In genomic region chr2:11320241-11320640, GRCm38 (mm10) we compare ENCODE assay signal across 8 mouse cellular contexts.
DNase-seq lines count a peak whose midpoint lies in the region; ATAC-seq and TF ChIP-seq lines count a peak whose summit lies in the region.

No protein-coding gene starts in this region.

- H3K4me3 ChIP-seq in cerebellum, adult 2 months (replicated peaks; ENCODE audit: insufficient read depth, low read depth, low read length) = no peak overlapping the region
- no peak overlapping the region for H3K4me3 ChIP-seq in midbrain, embryonic 10.5 days
- no peak overlapping the region for H3K4me3 ChIP-seq in midbrain, embryonic 13.5 days (replicated peaks)

- H3K9ac ChIP-seq in midbrain, embryonic 13.5 days (replicated peaks) = no peak overlapping the region

- H3K4me2 ChIP-seq in midbrain, embryonic 13.5 days (replicated peaks) = no peak overlapping the region

- no peaks in the 10 kb centered on the region for H3K27me3 ChIP-seq in cerebellum, adult 2 months (ENCODE audit: control insufficient read depth, insufficient read depth, low read length)
- H3K27me3 ChIP-seq in midbrain, embryonic 10.5 days (ENCODE audit: low read depth, poor library complexity, severe bottlenecking) = no peaks in the 10 kb centered on the region
- no peaks in the 10 kb centered on the region for H3K27me3 ChIP-seq in midbrain, embryonic 13.5 days

- TF ChIP-seq CTCF in cerebellum, adult 2 months (IDR thresholded peaks at IDR 0.05; ENCODE audit: borderline replicate concordance, insufficient read depth, low read depth, low read length) = peak; percentile 37; the same call in 1 of the 2 replicates
- peak; percentile 80 for TF ChIP-seq CTCF in brain, embryonic 14.5 days (IDR thresholded peaks at IDR 0.05; ENCODE audit: borderline replicate concordance, extremely low read depth, insufficient read depth, insufficient read length)

- WGBS in cerebellum, adult 2 months = 43% methylated on average over 10 of the region's 10 CpGs
- 44% methylated on average over 10 of the region's 10 CpGs for WGBS in midbrain, embryonic 10.5 days
- WGBS in midbrain, embryonic 13.5 days = 43% methylated on average over 10 of the region's 10 CpGs

- H3K9me3 ChIP-seq in midbrain, embryonic 10.5 days (replicated peaks) = no peaks in the 10 kb centered on the region
- no peaks in the 10 kb centered on the region for H3K9me3 ChIP-seq in midbrain, embryonic 13.5 days

- no peak overlapping the region for H3K27ac ChIP-seq in cerebellum, adult 2 months (ENCODE audit: insufficient read depth, low read length)
- H3K27ac ChIP-seq in midbrain, embryonic 10.5 days (replicated peaks) = no peak overlapping the region
- H3K27ac ChIP-seq in midbrain, embryonic 13.5 days = no peak overlapping the region

- no peaks in the 10 kb centered on the region for H3K36me3 ChIP-seq in midbrain, embryonic 10.5 days
- H3K36me3 ChIP-seq in midbrain, embryonic 13.5 days = no peaks in the 10 kb centered on the region

- TF ChIP-seq POLR2A in cerebellum, adult 2 months (IDR thresholded peaks at IDR 0.05; ENCODE audit: borderline replicate concordance, insufficient read depth, low read length) = no peak
- TF ChIP-seq POLR2A in brain, embryonic 14.5 days (IDR thresholded peaks at IDR 0.05; ENCODE audit: borderline replicate concordance, extremely low read depth, insufficient read depth, insufficient read length, poor library complexity, severe bottlenecking) = no peak

- peak in 1 of 2 experiments; percentile 9 for DNase-seq in cerebellum, adult 2 months
- no peak for DNase-seq in cerebellum, adult 11 months
- peak; percentile 17 for DNase-seq in midbrain, embryonic 10.5 days (ENCODE audit: low spot score)
- DNase-seq in brain, embryonic 14.5 days (ENCODE audit: low read depth) = peak; percentile 83
- DNase-seq in layer of hippocampus, postnatal 14 days (ENCODE audit: low spot score in 2 of 2) = peak; percentile 9 to 46
- DNase-seq in retina, embryonic 14.5 days (ENCODE audit: low spot score) = peak; percentile 78

- ATAC-seq in midbrain, embryonic 13.5 days = no peak
- no peak for ATAC-seq in erythroblast, adult 5-6 weeks (replicated peaks; ENCODE audit: low FRiP score, poor library complexity, severe bottlenecking)

- H3K4me1 ChIP-seq in cerebellum, adult 2 months (ENCODE audit: control insufficient read depth, insufficient read depth, low read length) = no peaks in the 10 kb centered on the region
- no peaks in the 10 kb centered on the region for H3K4me1 ChIP-seq in midbrain, embryonic 10.5 days
- H3K4me1 ChIP-seq in midbrain, embryonic 13.5 days (replicated peaks) = no peaks in the 10 kb centered on the region
